Mouse (Mus musculus): Measurements from ENCODE around the gene Cnr2. TPM values are rescaled to one million over a fixed set of nuclear protein-coding genes. Genes with fewer than 3 reads are reported as not detected.
A peak's percentile ranks its signal among the peaks of the same experiment; 100 is the strongest.
"Not testable (repeated sequence)": the region's sequence is repeated elsewhere in the genome, so short reads cannot be mapped to it uniquely, and the experiment has no call there.

The Cnr2 gene
- total RNA-seq, 2 experiments from 2014 or later, result 0.47 to 0.60 TPM

- no peak for DNase-seq
- intact Hi-C loops (cut with DNase I; ENCODE audit: low total_unique reads), result no loop called here
These were observed 29.2 kb downstream of the Cnr2 start for GRCm38 (mm10) chr4:135924418-135924817.

- intact Hi-C loops (cut with DNase I; ENCODE audit: low total_unique reads), result no loop called here
These were observed 30.1 kb downstream of the Cnr2 start for GRCm38 (mm10) chr4:135925341-135925740.

GRCm38 (mm10) chr4:135926195-135926808 is 31.1 kb downstream of the Cnr2 start:
- intact Hi-C loops (cut with DNase I; ENCODE audit: low total_unique reads), result no loop called here
- DNase-seq, result no peak

More at GRCm38 (mm10) chr4:135925341-135925740, 30.1 kb downstream of the Cnr2 start:
- no peak for DNase-seq

GRCm38 (mm10) chr4:135926861-135927260 is 31.7 kb downstream of the Cnr2 start:
- intact Hi-C loops (cut with DNase I; ENCODE audit: low total_unique reads), result no loop called here
- DNase-seq, result no peak

- no peak for DNase-seq
- intact Hi-C loops (cut with DNase I; ENCODE audit: low total_unique reads), result no loop called here
These were observed 33.2 kb downstream of the Cnr2 start for GRCm38 (mm10) chr4:135928376-135928775.

- intact Hi-C loops (cut with DNase I; ENCODE audit: low total_unique reads), result no loop called here
- DNase-seq, result no peak
These were observed 34.2 kb downstream of the Cnr2 start for GRCm38 (mm10) chr4:135929405-135929804.

- DNase-seq, result no peak
- intact Hi-C loops (cut with DNase I; ENCODE audit: low total_unique reads), result loop anchor here (5.0 kb wide), 1 partner anchor 38 kb away; no protein-coding TSS in a partner anchor
These were observed 34.6 kb downstream of the Cnr2 start for GRCm38 (mm10) chr4:135929828-135930227.

- DNase-seq, result no peak
- intact Hi-C loops (cut with DNase I; ENCODE audit: low total_unique reads), result loop anchor here (5.0 kb wide), 1 partner anchor 38 kb away; no protein-coding TSS in a partner anchor
These were observed 35.0 kb downstream of the Cnr2 start for GRCm38 (mm10) chr4:135930239-135930638.

GRCm38 (mm10) chr4:135931832-135932231 is 36.6 kb downstream of the Cnr2 start:
- no peak for DNase-seq
- intact Hi-C loops (cut with DNase I; ENCODE audit: low total_unique reads), result loop anchor here (5.0 kb wide), 1 partner anchor 40 kb away; no protein-coding TSS in a partner anchor

- intact Hi-C loops (cut with DNase I; ENCODE audit: low total_unique reads), result loop anchor here (5.0 kb wide), 1 partner anchor 43 kb away; no protein-coding TSS in a partner anchor
- no peak for DNase-seq
These were observed 39.7 kb downstream of the Cnr2 start for GRCm38 (mm10) chr4:135934708-135935500.

GRCm38 (mm10) chr4:135935502-135935901 is 40.3 kb downstream of the Cnr2 start:
- DNase-seq, result peak; percentile 56
- intact Hi-C loops (cut with DNase I; ENCODE audit: low total_unique reads), result no loop called here

- intact Hi-C loops (cut with DNase I; ENCODE audit: low total_unique reads), result no loop called here
- no peak for DNase-seq
These were observed 43.7 kb downstream of the Cnr2 start for GRCm38 (mm10) chr4:135938858-135939257.

- DNase-seq; intact Hi-C loops (cut with DNase I; ENCODE audit: low total_unique reads): not testable (repeated sequence)
These were observed 45.8 kb downstream of the Cnr2 start for GRCm38 (mm10) chr4:135941026-135941425.

- intact Hi-C loops (cut with DNase I; ENCODE audit: low total_unique reads), result no loop called here
- no peak for DNase-seq
These were observed 47.0 kb downstream of the Cnr2 start for GRCm38 (mm10) chr4:135942193-135942592.

GRCm38 (mm10) chr4:135943389-135943788 is 48.2 kb downstream of the Cnr2 start:
- DNase-seq, result peak; percentile 50
- intact Hi-C loops (cut with DNase I; ENCODE audit: low total_unique reads), result no loop called here

- DNase-seq, result no peak
- intact Hi-C loops (cut with DNase I; ENCODE audit: low total_unique reads), result no loop called here
These were observed 50.5 kb downstream of the Cnr2 start for GRCm38 (mm10) chr4:135945706-135946105.

- intact Hi-C loops (cut with DNase I; ENCODE audit: low total_unique reads), result no loop called here
- peak; percentile 97 for DNase-seq
These were observed 51.1 kb downstream of the Cnr2 start, which contains the start of gene Hmgcl for GRCm38 (mm10) chr4:135946278-135946658. Hmgcl (plus strand) TSS chr4:135946448.

- DNase-seq, result no peak
- intact Hi-C loops (cut with DNase I; ENCODE audit: low total_unique reads), result no loop called here
These were observed 51.6 kb downstream of the Cnr2 start for GRCm38 (mm10) chr4:135946659-135947301.

- intact Hi-C loops (cut with DNase I; ENCODE audit: low total_unique reads), result no loop called here
- no peak for DNase-seq
These were observed 52.9 kb downstream of the Cnr2 start for GRCm38 (mm10) chr4:135948142-135948541.

GRCm38 (mm10) chr4:135949475-135949874 is 54.3 kb downstream of the Cnr2 start:
- no peak for DNase-seq
- intact Hi-C loops (cut with DNase I; ENCODE audit: low total_unique reads), result no loop called here
